Mouse (Mus musculus) duodenum, adult 2 months (tissue): ENCODE results near the gene Gm20828. TPM values are rescaled to one million over a fixed set of nuclear protein-coding genes. Genes with fewer than 3 reads are reported as not detected.

Source experiments
- polyA plus RNA-seq: library from polyadenylated mRNA; depleted of rRNA; stranded (reverse); fragments of >200 nt; gene quantifications from 2 replicates; pipeline ENCODE4 v1.2.3, GENCODE M21; 2012; ENCODE audit warnings: low replicate concordance; rRNA removed

Gm20828 gene
- not detected in 2 replicates for polyA plus RNA-seq

DNA sequence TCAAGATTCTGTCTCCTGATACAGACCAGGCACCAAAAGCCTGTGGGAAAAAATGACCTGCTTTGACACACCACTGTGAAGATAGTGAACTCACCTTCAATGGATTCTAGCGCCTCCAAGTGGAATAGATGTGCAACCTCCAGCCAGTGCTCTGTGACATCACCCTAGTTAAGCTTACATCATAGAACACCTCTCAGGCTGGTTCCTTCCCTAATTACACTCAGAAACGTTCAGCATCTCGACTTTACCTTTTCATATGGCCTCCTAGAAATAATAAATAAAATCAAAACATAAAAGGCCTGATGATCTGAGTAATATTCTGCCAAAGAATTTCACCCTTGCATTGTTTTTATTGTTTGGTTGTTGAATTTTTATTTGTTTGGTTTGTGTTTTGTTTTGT lies at the start of gene Gm20828:
Gm20828 (minus strand) TSS at position 101 of the 400 bp plus-strand sequence.

